Mouse (Mus musculus): ENCODE results near the gene Slmap. TPM values are rescaled to one million over a fixed set of nuclear protein-coding genes. Genes with fewer than 3 reads are reported as not detected.

The Slmap gene
- polyA plus RNA-seq, 1 experiment: 44.1 TPM

DNA sequence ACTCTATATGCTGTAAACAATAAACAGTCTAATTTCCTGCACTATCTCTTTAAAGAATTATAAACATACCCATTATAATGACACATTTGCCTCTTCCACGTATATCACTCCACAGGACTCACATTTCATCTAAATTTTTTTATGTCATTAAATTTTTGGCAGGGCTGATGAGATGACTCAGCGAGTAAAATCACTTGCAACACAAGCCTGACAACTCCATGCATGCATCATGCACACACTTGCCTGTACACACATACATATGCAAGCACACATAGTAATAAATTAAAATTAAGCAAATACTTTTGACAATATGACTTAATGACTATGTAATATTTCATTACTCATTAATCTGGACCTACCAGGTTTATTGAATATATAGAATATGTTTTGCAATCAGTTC, 24.2 kb downstream of the Slmap start:
- TF ChIP-seq POLR2A (IDR thresholded peaks at IDR 0.05; ENCODE audit: borderline replicate concordance, insufficient read depth, low read length) (no peak), CTCF (IDR thresholded peaks at IDR 0.05; ENCODE audit: borderline replicate concordance, insufficient read depth, low read depth, low read length) (no peak)
- no peak overlapping the region for H3K4me3 ChIP-seq (replicated peaks; ENCODE audit: insufficient read depth, low read depth, low read length)
- no peak overlapping the region for H3K27ac ChIP-seq (ENCODE audit: insufficient read depth, low read length)
- DNase-seq: no peak
- 26% methylated on average over 2 of the region's 2 CpGs for WGBS
- no peaks in the 10 kb centered on the region for H3K4me1 ChIP-seq (ENCODE audit: control insufficient read depth, insufficient read depth, low read length)
- no peaks in the 10 kb centered on the region for H3K27me3 ChIP-seq (ENCODE audit: control insufficient read depth, insufficient read depth, low read length)

DNA sequence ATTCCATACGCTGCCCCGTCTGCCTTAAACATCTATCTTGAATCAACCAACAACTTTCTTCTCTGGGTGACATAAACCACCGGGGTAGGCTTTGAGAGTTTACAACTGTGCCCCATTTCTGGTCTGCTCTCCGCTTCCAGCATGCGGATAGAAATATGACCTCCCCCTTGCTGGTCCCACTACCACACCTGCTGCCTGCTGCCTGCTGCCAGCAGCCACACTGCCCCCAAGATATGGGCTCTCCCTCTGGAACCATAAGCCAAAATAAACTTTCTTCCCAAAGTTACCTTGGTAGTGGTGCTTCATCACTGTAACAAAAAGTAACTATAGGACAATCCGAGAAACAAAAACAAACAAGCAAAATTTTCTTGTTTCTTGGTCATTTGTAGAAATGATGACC, 26.6 kb downstream of the Slmap start:
- Histone ChIP-seq H3K4me3 (replicated peaks; ENCODE audit: insufficient read depth, low read depth, low read length) (no peak overlapping the region), H3K27me3 (ENCODE audit: control insufficient read depth, insufficient read depth, low read length) (no peaks in the 10 kb centered on the region), H3K4me1 (ENCODE audit: control insufficient read depth, insufficient read depth, low read length) (no peaks in the 10 kb centered on the region), H3K27ac (ENCODE audit: insufficient read depth, low read length) (no peak overlapping the region)
- no peak for TF ChIP-seq CTCF (IDR thresholded peaks at IDR 0.05; ENCODE audit: borderline replicate concordance, insufficient read depth, low read depth, low read length)
- no peak for TF ChIP-seq POLR2A (IDR thresholded peaks at IDR 0.05; ENCODE audit: borderline replicate concordance, insufficient read depth, low read length)
- no peak for DNase-seq
- WGBS: 86% methylated on average over 6 of the region's 6 CpGs

DNA sequence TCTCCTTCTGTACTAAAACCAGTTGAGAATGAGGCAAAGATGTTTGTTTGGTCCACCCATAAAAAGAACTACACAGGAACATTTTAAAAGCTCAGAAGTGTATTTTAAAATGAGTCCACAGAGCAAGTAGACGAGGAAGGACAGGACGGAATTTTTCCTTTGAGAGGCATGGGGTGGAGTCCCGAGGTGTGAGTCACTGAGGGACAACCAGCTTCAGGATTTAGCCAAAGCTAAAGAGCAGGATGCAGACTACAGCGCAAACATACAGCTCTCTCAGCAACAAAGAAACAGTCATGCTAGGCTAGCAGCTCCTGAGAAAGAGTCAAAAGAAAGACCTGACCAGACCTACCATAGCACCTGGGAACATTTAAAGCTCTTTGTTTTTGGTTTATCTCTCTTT, 27.4 kb downstream of the Slmap start:
- H3K4me3 ChIP-seq (replicated peaks; ENCODE audit: insufficient read depth, low read depth, low read length): no peak overlapping the region
- DNase-seq: no peak
- no peak overlapping the region for H3K27ac ChIP-seq (ENCODE audit: insufficient read depth, low read length)
- no peaks in the 10 kb centered on the region for H3K4me1 ChIP-seq (ENCODE audit: control insufficient read depth, insufficient read depth, low read length)
- WGBS: 72% methylated on average over 4 of the region's 4 CpGs
- TF ChIP-seq CTCF (IDR thresholded peaks at IDR 0.05; ENCODE audit: borderline replicate concordance, insufficient read depth, low read depth, low read length) (no peak), POLR2A (IDR thresholded peaks at IDR 0.05; ENCODE audit: borderline replicate concordance, insufficient read depth, low read length) (no peak)
- no peaks in the 10 kb centered on the region for H3K27me3 ChIP-seq (ENCODE audit: control insufficient read depth, insufficient read depth, low read length)

DNA sequence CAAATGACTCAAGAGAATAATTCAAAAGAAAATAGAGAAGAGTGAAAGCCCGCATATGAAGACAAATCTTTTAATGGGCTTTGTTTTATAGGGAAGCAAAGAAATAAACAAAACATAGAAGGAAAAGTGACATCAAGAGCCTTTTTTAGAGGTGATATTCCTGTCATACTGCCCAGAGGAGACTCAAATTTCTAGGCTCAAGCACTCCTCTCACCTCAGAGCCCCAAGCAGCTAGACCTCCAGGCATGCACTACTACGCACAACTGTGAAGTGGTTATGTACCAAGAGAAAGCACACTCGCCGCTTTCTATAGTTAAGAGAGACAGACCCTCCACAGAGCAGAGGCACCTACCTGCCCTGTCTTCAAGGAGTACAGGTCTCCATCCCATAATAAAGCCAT, 30.2 kb downstream of the Slmap start:
- no peaks in the 10 kb centered on the region for H3K4me1 ChIP-seq (ENCODE audit: control insufficient read depth, insufficient read depth, low read length)
- WGBS: 96% methylated on average over 4 of the region's 4 CpGs
- TF ChIP-seq POLR2A (IDR thresholded peaks at IDR 0.05; ENCODE audit: borderline replicate concordance, insufficient read depth, low read length): no peak
- no peak for TF ChIP-seq CTCF (IDR thresholded peaks at IDR 0.05; ENCODE audit: borderline replicate concordance, insufficient read depth, low read depth, low read length)
- H3K27ac ChIP-seq (ENCODE audit: insufficient read depth, low read length): no peak overlapping the region
- H3K4me3 ChIP-seq (replicated peaks; ENCODE audit: insufficient read depth, low read depth, low read length): no peak overlapping the region
- no peak for DNase-seq
- no peaks in the 10 kb centered on the region for H3K27me3 ChIP-seq (ENCODE audit: control insufficient read depth, insufficient read depth, low read length)

DNA sequence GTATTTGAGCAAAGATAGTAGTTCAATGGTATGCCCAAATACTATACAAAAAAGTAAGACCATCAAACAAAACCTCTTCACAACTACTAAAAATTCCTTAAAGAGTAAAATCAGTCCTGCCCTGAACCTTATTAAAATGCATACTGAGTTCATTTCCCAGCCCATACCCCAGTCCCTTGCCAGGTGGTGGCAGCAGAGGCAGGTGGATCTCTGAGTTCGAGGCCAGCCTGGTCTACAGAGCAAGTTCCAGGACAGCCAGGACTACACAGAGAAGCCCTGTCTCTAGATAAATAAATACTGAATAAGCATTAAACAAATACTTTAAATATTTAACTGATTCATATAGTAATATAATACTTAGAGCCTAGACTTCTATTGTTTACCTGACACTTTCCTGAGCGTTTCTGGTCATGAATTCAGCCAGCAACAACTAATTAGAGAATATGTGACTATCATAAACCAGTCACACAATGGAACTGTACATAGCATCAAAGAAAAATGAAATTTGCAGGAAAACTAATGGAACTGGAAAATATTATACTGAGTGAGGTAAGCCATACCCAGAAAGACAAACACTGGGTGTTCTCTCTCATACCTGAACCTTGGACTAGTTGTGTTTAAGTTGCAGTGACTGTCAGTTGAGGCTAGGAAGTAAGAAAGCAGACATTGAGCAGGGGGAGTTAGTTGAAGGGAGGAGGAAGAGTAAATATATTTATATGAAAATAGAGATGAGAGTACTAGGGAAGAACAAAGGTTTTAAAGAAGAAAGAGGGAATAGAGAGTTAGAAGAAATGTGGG, 34.4 kb downstream of the Slmap start:
- WGBS: 97% methylated on average over 2 of the region's 2 CpGs
- no peak overlapping the region for H3K4me3 ChIP-seq (replicated peaks; ENCODE audit: insufficient read depth, low read depth, low read length)
- no peak overlapping the region for H3K27ac ChIP-seq (ENCODE audit: insufficient read depth, low read length)
- H3K4me1 ChIP-seq (ENCODE audit: control insufficient read depth, insufficient read depth, low read length): no peaks in the 10 kb centered on the region
- no peaks in the 10 kb centered on the region for H3K27me3 ChIP-seq (ENCODE audit: control insufficient read depth, insufficient read depth, low read length)
- TF ChIP-seq CTCF (IDR thresholded peaks at IDR 0.05; ENCODE audit: borderline replicate concordance, insufficient read depth, low read depth, low read length) (no peak), POLR2A (IDR thresholded peaks at IDR 0.05; ENCODE audit: borderline replicate concordance, insufficient read depth, low read length) (no peak)
- DNase-seq: no peak

DNA sequence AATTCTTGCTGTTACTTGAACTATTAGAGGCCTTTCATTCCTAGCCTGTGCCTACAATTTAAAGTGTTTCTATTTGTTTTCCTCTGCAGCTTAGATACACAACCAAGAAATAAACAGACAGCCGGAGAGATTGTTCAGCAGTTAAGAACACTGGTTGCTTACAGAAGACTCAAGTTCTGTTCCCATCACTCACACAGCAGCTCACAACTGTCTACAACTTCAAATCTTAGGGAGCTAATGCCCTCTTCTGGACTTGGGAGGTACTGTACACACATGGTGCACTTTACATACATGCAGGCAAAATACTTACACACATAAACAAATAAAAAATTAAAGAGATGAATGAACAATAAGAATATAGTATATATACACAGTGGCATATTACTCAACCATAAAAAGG, 39.7 kb downstream of the Slmap start:
- no peak overlapping the region for H3K27ac ChIP-seq (ENCODE audit: insufficient read depth, low read length)
- 88% methylated on average over 1 of the region's 1 CpGs for WGBS
- no peak overlapping the region for H3K4me3 ChIP-seq (replicated peaks; ENCODE audit: insufficient read depth, low read depth, low read length)
- DNase-seq: no peak
- no peak for TF ChIP-seq POLR2A (IDR thresholded peaks at IDR 0.05; ENCODE audit: borderline replicate concordance, insufficient read depth, low read length)
- no peak for TF ChIP-seq CTCF (IDR thresholded peaks at IDR 0.05; ENCODE audit: borderline replicate concordance, insufficient read depth, low read depth, low read length)
- H3K4me1 ChIP-seq (ENCODE audit: control insufficient read depth, insufficient read depth, low read length): no peaks in the 10 kb centered on the region
- H3K27me3 ChIP-seq (ENCODE audit: control insufficient read depth, insufficient read depth, low read length): no peaks in the 10 kb centered on the region

DNA sequence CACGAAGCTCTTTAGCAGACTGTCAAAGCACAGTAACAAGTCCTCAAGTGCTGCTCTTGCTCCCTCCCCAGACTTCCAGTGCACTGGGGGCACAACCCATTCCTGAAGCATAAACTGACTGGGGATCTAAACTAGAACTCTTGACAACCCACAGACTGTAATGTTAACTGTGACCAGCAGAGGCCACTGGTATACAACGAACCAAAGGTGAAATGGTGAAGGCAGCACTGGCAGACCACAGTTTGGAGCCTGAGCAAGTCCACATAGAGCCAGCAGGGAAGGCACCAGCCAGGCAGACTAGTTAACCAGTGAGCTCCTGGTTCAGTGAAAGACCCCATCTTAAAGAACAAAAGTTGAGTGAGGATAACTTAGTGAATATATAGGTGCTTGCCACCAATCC, 43.6 kb downstream of the Slmap start:
- 16% methylated on average over 2 of the region's 2 CpGs for WGBS
- peak; percentile 66 to 73 for DNase-seq
- Histone ChIP-seq H3K27ac (ENCODE audit: insufficient read depth, low read length) (no peak overlapping the region), H3K27me3 (ENCODE audit: control insufficient read depth, insufficient read depth, low read length) (no peaks in the 10 kb centered on the region), H3K4me1 (ENCODE audit: control insufficient read depth, insufficient read depth, low read length) (peaks cover 7% of the 10 kb centered on the region; the same call in 1 of the 2 replicates), H3K4me3 (replicated peaks; ENCODE audit: insufficient read depth, low read depth, low read length) (no peak overlapping the region)
- TF ChIP-seq CTCF (IDR thresholded peaks at IDR 0.05; ENCODE audit: borderline replicate concordance, insufficient read depth, low read depth, low read length) (peak; percentile 87), POLR2A (IDR thresholded peaks at IDR 0.05; ENCODE audit: borderline replicate concordance, insufficient read depth, low read length) (no peak)

DNA sequence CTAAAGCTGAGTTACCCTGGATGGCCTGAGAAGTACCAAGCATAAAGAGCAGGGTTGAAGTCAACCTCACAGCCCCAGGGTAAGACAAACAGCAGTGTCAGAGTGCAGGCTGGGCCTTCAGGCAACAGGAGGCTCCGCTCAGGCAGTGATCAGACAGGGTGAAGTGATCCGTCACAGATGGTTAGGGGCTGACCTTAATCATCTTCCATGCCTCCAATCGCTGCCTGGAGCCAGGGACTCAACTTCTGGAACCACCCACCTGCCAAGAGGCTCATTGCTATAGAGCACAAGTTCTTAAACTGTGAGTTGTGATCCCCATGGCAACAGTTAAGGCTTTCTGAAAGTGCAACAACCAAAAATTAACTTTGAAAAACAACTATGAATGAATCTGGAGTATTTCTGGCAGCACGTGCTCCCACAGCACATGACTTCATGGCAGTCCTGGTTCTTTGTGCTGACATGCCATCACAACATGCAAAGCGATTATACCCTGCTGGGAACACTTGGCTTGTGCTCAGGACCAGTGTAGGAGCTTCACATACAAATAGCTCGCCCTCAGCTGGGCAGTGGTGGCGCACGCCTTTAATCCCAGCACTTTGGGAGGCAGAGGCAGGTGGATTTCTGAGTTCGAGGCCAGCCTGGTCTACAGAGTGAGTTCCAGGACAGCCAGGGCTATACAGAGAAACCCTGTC, 46.3 kb downstream of the Slmap start:
- TF ChIP-seq CTCF (IDR thresholded peaks at IDR 0.05; ENCODE audit: borderline replicate concordance, insufficient read depth, low read depth, low read length) (no peak), POLR2A (IDR thresholded peaks at IDR 0.05; ENCODE audit: borderline replicate concordance, insufficient read depth, low read length) (no peak)
- peak in 1 of 2 experiments; percentile 38 for DNase-seq
- Histone ChIP-seq H3K4me3 (replicated peaks; ENCODE audit: insufficient read depth, low read depth, low read length) (no peak overlapping the region), H3K27me3 (ENCODE audit: control insufficient read depth, insufficient read depth, low read length) (no peaks in the 10 kb centered on the region), H3K27ac (ENCODE audit: insufficient read depth, low read length) (no peak overlapping the region), H3K4me1 (ENCODE audit: control insufficient read depth, insufficient read depth, low read length) (peaks cover 7% of the 10 kb centered on the region; the same call in 1 of the 2 replicates)
- 25% methylated on average over 9 of the region's 9 CpGs for WGBS

Measured in cerebellum, adult 2 months (tissue).